Comparison of ENCODE assay signal across 28 mouse cellular contexts in the genomic region with DNA sequence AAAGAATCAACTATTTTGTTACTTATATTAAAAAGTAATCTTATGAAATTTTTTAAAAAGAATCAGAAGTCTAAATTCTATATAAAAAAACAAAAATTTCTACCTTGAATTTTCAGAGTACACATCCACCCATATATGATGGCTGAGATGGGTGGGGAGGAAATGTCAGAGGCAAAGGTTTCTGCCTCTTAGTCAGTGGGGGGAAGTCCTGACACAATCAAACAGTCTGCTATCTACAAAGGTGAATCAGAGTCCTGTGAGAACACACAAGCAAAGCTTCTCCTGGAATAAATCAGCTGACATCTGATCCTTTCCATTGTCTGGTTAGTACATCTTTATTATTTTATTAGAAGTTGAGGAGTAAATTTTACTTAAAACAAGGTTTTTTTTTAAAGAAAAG. TPM values are rescaled to one million over a fixed set of nuclear protein-coding genes. Genes with fewer than 3 reads are reported as not detected.
DNase-seq lines count a peak whose midpoint lies in the region; ATAC-seq and TF ChIP-seq lines count a peak whose summit lies in the region.
"Had no signal": no experiment of that assay in that cellular context is flagged by ENCODE, and none has a peak within 500 bp of the region (broad histone marks: within the 10 kb centered on the region; RNA-seq: fewer than 3 reads in every experiment).

A gene (plus strand): TSS at position 216 of the 400 bp plus-strand sequence.

- peak within 1 kb of the TSS; percentile 32 for H3K4me3 ChIP-seq in thymus, adult 2 months (ENCODE audit: control insufficient read depth, insufficient read depth, low read length)
- H3K4me3 ChIP-seq: embryonic facial prominence, embryonic 13.5 days; erythroblast, embryonic 14.5 days; forebrain, embryonic 12.5 days; heart, adult 2 months; heart, embryonic 13.5 days; hindbrain, embryonic 12.5 days; limb, embryonic 12.5 days; liver, embryonic 12.5 days; midbrain, embryonic 10.5 days; stomach, embryonic 15.5 days had no signal

- peaks cover 17% of the 10 kb centered on the region for H3K4me1 ChIP-seq in thymus, adult 2 months (replicated peaks; ENCODE audit: control insufficient read depth, insufficient read depth, low read length)
- H3K4me1 ChIP-seq: embryonic facial prominence, embryonic 13.5 days; forebrain, embryonic 12.5 days; heart, embryonic 13.5 days; hindbrain, embryonic 12.5 days; limb, embryonic 12.5 days; liver, embryonic 12.5 days; midbrain, embryonic 10.5 days; stomach, embryonic 15.5 days had no signal

- no peaks in the 10 kb centered on the region for H3K36me3 ChIP-seq in thymus, adult 2 months (ENCODE audit: control insufficient read depth, insufficient read depth, low read length)
- H3K36me3 ChIP-seq: embryonic facial prominence, embryonic 13.5 days; forebrain, embryonic 12.5 days; heart, embryonic 13.5 days; hindbrain, embryonic 12.5 days; limb, embryonic 12.5 days; liver, embryonic 12.5 days; midbrain, embryonic 10.5 days; stomach, embryonic 15.5 days had no signal

- no peak for TF ChIP-seq POLR2A in thymus, adult 2 months (IDR thresholded peaks at IDR 0.05; ENCODE audit: control insufficient read depth, extremely low read depth, insufficient read depth, low read length, poor library complexity)

- no peak for DNase-seq in thymus, adult 2 months
- no peak for DNase-seq in thymus, postnatal 36 days
- DNase-seq in T-cell, adult 2 months (ENCODE audit: low spot score) = peak; percentile 76
- no peak for DNase-seq in retina, embryonic 14.5 days (ENCODE audit: low spot score)
- DNase-seq in layer of hippocampus, adult 9-11 months = no peak
- DNase-seq in cerebellum, postnatal 4 days (ENCODE audit: low spot score in 2 of 2) = no peak
- DNase-seq: cerebellum, adult 18-20 months; cerebellum, postnatal 14 days; gastrocnemius, postnatal 36 days; heart, adult 2 months; heart, postnatal 14 days; kidney, adult 18-20 months; kidney, postnatal 10 days; lung, adult 18-20 months; lung, postnatal 4 days; right cerebral cortex, postnatal 14 days had no signal

- ATAC-seq in inflammation-experienced regulatory T-cells, adult 6 months = peak; percentile 74
- ATAC-seq: liver, embryonic 12.5 days; midbrain, embryonic 16.5 days had no signal

- TF ChIP-seq CTCF in thymus, adult 2 months (IDR thresholded peaks at IDR 0.05; ENCODE audit: borderline replicate concordance, control insufficient read depth, extremely low read depth, insufficient read depth, low read length, poor library complexity) = no peak

- H3K27me3 ChIP-seq in thymus, adult 2 months (ENCODE audit: control insufficient read depth, insufficient read depth, low read length) = no peaks in the 10 kb centered on the region
- H3K27me3 ChIP-seq: embryonic facial prominence, embryonic 13.5 days; forebrain, embryonic 12.5 days; heart, embryonic 13.5 days; hindbrain, embryonic 12.5 days; limb, embryonic 12.5 days; liver, embryonic 12.5 days; stomach, embryonic 15.5 days had no signal

- peak within 1 kb of the TSS; percentile 71 for H3K27ac ChIP-seq in thymus, adult 2 months (ENCODE audit: control insufficient read depth, insufficient read depth, low read length)
- H3K27ac ChIP-seq: embryonic facial prominence, embryonic 13.5 days; forebrain, embryonic 12.5 days; heart, adult 2 months; heart, embryonic 13.5 days; hindbrain, embryonic 12.5 days; limb, embryonic 12.5 days; liver, embryonic 12.5 days; midbrain, embryonic 10.5 days; stomach, embryonic 15.5 days had no signal

RNA-seq across cellular contexts. Expression of the gene that starts here (rescaled TPM):
- polyA plus RNA-seq in thymus, adult 2 months (2012; rRNA removed) = 43.9 and 57.3 TPM in 2 replicates
- 1,000 to 10,000 TPM; 2,395 to 2,899 (median 2,705) TPM for polyA plus RNA-seq in inflammation-experienced regulatory T-cells, adult 6 months (2017; shearing (Covaris generic))
- polyA plus RNA-seq: C2C12; forebrain, embryonic 12.5 days; heart, embryonic 13.5 days; hindbrain, embryonic 12.5 days; limb, embryonic 12.5 days; liver, embryonic 12.5 days; midbrain, embryonic 10.5 days; midbrain, embryonic 16.5 days had no signal

Comparison
In these comparisons a context has a peak if more than half of its experiments do, and no peak if none do; other contexts are left out.
1. RNA of the gene that starts here (polyA plus RNA-seq): 2,395 to 2,899 TPM in inflammation-experienced regulatory T-cells, adult 6 months; 43.9 to 57.3 TPM in thymus, adult 2 months; every median in the first group is over 10 times any median in the second.